Mouse (Mus musculus) kidney, adult 2 months (tissue): ENCODE results near the gene Slc8a3. TPM values are rescaled to one million over a fixed set of nuclear protein-coding genes. Genes with fewer than 3 reads are reported as not detected.

Experiments used
- DNase-seq: peaks from one replicate; pipeline ENCODE4 v3.0.0; 2021
- H3K27ac ChIP-seq: fragments of 200-500 bp; 2 replicates; pipeline ENCODE4 v1.5.1; 2012; ENCODE audit warnings: low read depth, low read length, control low read depth, inconsistent platforms; ENCODE audit not compliant: insufficient read depth
- H3K27me3 ChIP-seq: fragments of 200-500 bp; replicated peaks from 2 replicates; pipeline ENCODE4 v1.6.1; 2012; ENCODE audit warnings: mild to moderate bottlenecking, moderate library complexity, low read length, inconsistent platforms; ENCODE audit not compliant: control insufficient read depth, insufficient read depth
- H3K36me3 ChIP-seq: fragments of 200-500 bp; 2 replicates; pipeline ENCODE4 v1.6.1; 2012; ENCODE audit warnings: mild to moderate bottlenecking, moderate library complexity, low read length, inconsistent platforms; ENCODE audit not compliant: control insufficient read depth, insufficient read depth
- H3K4me1 ChIP-seq: fragments of 200-500 bp; 2 replicates; pipeline ENCODE4 v1.6.1; 2011; ENCODE audit warnings: low read length; ENCODE audit not compliant: control insufficient read depth, insufficient read depth
- H3K4me3 ChIP-seq: fragments of 200-500 bp; 2 replicates; pipeline ENCODE4 v1.5.1; 2011; ENCODE audit warnings: mild to moderate bottlenecking, low read depth, low read length, control low read depth; ENCODE audit not compliant: insufficient read depth
- CTCF ChIP-seq: fragments of 200-500 bp; conservative IDR thresholded peaks from 2 replicates; pipeline ENCODE4 v1.5.1; 2011; ENCODE audit warnings: low read depth, mild to moderate bottlenecking, control low read depth, low read length, moderate library complexity, mixed read lengths; ENCODE audit not compliant: insufficient read depth, insufficient read length
- POLR2A ChIP-seq: fragments of 200-500 bp; IDR thresholded peaks from one replicate; pipeline ENCODE4 v1.6.1; 2011; ENCODE audit warnings: low read depth, low read length, control low read depth
- WGBS: fragments of 180-500 bp; shearing (Covaris S2); methylation state at CpG from one replicate; pipeline ENCODE4 v1.1.7; 2018; 5-methylcytosine and 5-hydroxymethylcytosine counted together
- polyA plus RNA-seq: library from polyadenylated mRNA; depleted of rRNA; stranded (reverse); fragments of >200 nt; gene quantifications from 2 replicates; pipeline ENCODE4 v1.2.3, GENCODE M21; 2012

Gene Slc8a3
- polyA plus RNA-seq, 1 experiment: 0.17 TPM

DNA sequence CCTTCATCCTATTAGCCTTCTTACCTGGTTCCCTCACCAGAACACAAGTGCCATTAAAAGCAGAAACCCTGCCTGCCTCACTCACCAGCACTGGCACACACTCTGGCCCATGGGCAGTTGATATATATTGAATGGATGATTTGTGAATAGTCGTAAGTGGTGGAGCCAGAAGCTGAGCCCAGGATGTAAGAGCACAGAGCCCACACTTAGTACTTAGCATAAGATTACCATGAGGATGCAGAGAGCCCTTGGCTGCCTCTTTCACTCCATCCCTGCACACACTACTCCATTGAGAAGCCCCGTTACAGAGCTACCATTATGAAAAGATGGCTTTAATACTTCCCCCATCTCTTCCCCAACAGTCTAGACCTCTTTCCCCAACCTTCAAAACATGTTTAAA is 108.1 kb downstream of the Slc8a3 start:
- 72% methylated on average over 2 of the region's 2 CpGs for WGBS
- Histone ChIP-seq H3K27ac (no peak overlapping the region), H3K4me1 (no peaks in the 10 kb centered on the region), H3K4me3 (no peak overlapping the region), H3K36me3 (no peaks in the 10 kb centered on the region), H3K27me3 (no peaks in the 10 kb centered on the region; the same call in 1 of the 2 replicates)
- TF ChIP-seq CTCF (no peak), POLR2A (no peak)
- DNase-seq: no peak

DNA sequence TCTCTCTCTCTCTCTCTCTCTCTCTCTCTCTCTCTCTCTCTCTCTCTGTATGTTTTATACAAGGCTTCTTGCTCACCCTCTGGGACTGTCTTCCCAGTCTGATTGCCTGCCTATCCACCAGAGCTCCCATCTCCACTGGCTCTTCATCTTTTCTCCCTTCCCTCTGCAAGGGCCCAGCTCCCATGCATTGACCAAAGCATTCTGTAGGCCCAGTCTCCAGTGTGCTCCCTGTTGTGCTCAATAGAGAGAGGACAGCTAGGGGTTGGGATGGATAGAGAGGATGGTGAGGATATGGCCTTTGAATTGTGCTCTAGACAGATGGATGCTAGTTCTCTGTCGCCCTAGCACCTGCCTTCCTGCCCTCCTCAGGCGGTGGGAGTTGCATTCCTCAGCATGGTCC is 109.7 kb downstream of the Slc8a3 start:
- Histone ChIP-seq H3K27ac (no peak overlapping the region), H3K4me3 (no peak overlapping the region), H3K27me3 (no peaks in the 10 kb centered on the region; the same call in 1 of the 2 replicates), H3K4me1 (no peaks in the 10 kb centered on the region), H3K36me3 (no peaks in the 10 kb centered on the region)
- TF ChIP-seq POLR2A (no peak), CTCF (no peak)
- 59% methylated on average over 2 of the region's 2 CpGs for WGBS
- no peak for DNase-seq

DNA sequence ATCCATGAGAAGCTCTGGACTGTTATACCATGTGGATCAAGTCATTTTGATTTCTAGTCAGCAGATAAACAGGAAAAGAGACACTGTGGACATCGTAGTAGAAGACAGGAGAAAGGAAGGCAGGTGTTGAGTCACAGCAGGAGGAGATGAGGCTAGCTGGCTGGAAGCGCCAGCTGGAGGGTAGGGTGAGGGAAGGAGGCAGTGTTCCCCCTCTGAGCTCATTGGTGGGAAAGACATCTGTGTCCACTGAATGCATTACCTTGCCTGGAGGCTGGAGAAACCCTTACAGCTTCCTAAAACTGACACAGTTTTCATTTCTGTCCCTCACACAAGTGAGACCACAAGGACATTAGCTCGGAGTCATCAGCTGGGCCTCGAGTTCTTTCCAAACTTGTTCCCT is 113.6 kb downstream of the Slc8a3 start:
- no peak for DNase-seq
- Histone ChIP-seq H3K36me3 (no peaks in the 10 kb centered on the region), H3K4me3 (no peak overlapping the region), H3K27ac (no peak overlapping the region), H3K27me3 (no peaks in the 10 kb centered on the region), H3K4me1 (no peaks in the 10 kb centered on the region)
- TF ChIP-seq CTCF (no peak), POLR2A (no peak)
- WGBS: 63% methylated on average over 4 of the region's 4 CpGs

DNA sequence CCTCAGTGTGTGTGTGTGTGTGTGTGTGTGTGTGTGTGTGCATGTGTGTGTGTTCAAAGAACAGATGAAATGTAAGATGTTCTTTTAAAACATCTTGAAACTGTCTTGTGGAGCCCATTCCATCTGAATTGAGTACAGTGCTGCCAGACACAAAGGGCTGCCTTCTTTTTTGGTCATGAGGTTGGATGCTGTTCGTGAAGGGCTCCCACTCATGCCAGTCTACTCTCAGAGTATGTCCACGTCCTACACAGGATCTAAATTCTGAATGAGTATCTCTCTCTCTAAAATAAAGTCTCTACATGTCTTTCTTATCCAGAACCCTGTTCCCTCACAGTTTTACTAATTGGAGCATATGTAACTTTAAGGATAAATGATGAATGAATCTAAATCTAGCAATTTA is 124.4 kb downstream of the Slc8a3 start:
- no peaks in the 10 kb centered on the region for H3K36me3 ChIP-seq
- WGBS: 47% methylated on average over 2 of the region's 2 CpGs
- no peak overlapping the region for H3K27ac ChIP-seq
- H3K4me1 ChIP-seq: no peaks in the 10 kb centered on the region
- no peak for DNase-seq
- TF ChIP-seq CTCF (no peak), POLR2A (no peak)
- H3K4me3 ChIP-seq: no peak overlapping the region
- H3K27me3 ChIP-seq: no peaks in the 10 kb centered on the region

DNA sequence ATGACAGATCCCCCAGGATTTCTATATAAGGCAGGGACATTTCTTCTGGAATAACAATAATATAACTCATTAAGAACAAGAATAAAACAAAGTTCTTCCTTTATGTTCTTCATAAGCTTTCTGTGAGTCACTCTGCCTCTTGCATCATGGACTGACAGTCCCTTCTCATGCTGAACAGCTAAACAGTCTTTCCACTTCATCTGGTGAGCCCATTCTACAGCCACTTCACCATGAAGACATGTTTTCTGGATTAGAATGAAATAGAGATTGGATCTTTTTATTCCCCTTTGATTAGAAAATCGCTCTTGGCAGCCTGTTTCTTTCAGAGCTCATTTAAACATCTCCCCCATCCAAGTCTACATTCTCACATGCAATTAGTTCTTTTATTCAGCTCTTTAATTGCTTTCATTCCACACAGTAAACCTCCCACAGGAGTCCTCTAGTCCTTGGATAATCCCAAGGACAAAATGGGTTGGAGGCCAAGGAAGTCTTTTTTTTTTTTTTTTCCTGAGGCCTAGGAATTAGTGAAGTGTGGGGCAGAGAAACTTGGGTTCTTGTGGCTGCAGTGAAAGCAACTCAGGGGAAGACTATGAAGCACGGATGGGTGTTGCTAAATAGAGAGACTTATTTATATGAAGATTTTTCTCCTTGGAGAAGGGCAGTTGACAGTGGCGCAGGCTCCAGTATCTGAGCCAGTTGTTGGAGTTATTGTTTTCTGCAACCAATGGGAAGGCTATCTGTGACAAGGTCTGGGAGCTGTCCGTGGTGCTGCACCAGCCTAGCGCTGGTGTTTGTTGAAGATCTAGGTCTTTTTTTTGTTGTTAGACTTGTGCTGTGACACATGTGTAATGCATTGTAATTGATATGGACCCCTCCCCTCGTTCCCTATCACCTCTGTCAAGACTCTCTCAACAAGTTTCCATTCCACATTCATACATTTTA is 127.1 kb downstream of the Slc8a3 start:
- Histone ChIP-seq H3K27ac (no peak overlapping the region), H3K4me1 (no peaks in the 10 kb centered on the region), H3K27me3 (no peaks in the 10 kb centered on the region), H3K36me3 (no peaks in the 10 kb centered on the region), H3K4me3 (no peak overlapping the region)
- 19% methylated on average over 6 of the region's 6 CpGs for WGBS
- TF ChIP-seq POLR2A: no peak
- no peak for TF ChIP-seq CTCF
- peak; percentile 8 for DNase-seq

DNA sequence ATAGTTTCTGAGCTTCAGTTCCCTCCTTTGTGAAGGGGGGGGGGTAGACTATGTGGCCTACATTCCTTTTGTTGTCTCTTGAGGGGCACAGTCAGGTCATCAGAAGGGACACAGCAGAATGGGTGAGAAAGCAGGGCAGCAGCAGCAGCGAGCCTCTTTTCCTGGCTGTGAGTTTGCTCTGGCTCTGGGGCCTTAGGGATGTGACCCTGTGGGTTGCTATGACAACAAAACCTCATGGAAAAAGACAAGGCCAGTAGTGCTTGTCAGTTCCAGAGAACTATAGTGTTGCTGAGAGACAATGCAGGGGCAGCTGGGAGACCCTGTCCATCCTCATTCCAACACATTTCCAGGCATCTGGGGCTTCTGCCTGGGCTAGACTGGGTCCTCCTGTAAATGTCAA is 129.8 kb downstream of the Slc8a3 start:
- Histone ChIP-seq H3K36me3 (no peaks in the 10 kb centered on the region), H3K4me1 (no peaks in the 10 kb centered on the region), H3K27ac (no peak overlapping the region), H3K27me3 (no peaks in the 10 kb centered on the region), H3K4me3 (no peak overlapping the region)
- 36% methylated on average over 1 of the region's 1 CpGs for WGBS
- TF ChIP-seq CTCF: no peak
- DNase-seq: no peak

DNA sequence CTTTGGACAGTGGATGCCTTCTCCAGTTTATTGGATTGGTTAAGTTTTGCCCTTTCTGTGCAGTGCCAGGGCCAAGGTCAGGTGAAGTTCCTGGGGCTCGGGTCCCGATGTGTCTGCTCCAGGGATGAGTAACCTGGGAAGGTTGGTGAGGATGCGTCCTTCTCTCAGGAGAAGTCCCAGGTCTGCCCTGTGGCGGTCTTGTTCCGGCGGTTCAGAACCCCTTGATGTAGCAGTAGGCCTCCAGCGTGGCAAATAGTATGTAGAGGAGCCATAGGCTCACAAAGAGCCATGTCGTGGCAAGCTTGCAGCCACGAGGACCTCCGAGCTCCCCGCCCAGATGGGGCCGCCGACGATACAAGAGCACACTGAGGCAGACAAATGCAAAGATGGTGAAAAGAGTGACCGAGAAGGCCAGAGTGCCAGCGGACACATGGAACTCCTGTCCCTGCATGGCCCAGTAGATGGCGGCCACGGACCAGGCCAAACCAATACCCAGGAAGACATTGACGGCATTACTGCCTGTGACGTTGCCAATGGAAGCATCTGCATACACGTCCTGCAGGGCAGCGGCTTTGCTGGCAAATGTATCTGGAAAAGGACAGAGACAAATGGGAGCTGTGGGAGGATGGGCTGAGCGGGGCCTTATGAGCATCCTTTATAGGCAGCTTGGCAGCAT is 133.6 kb downstream of the Slc8a3 start:
- Histone ChIP-seq H3K36me3 (no peaks in the 10 kb centered on the region), H3K4me1 (no peaks in the 10 kb centered on the region), H3K27me3 (no peaks in the 10 kb centered on the region), H3K4me3 (no peak overlapping the region), H3K27ac (no peak overlapping the region)
- peak; percentile 43 for DNase-seq
- peak; percentile 91 for TF ChIP-seq CTCF
- no peak for TF ChIP-seq POLR2A
- WGBS: 33% methylated on average over 23 of the region's 23 CpGs
